Mouse (Mus musculus) MEL (cell line): Measurements from ENCODE around the gene Dnajc4.

Experiments used
- POLR2AphosphoS5 ChIP-seq: IDR thresholded peaks from 2 replicates; pipeline ENCODE4 v1.6.1; 2012; ENCODE audit warnings: low read depth, borderline replicate concordance, mild to moderate bottlenecking, inconsistent platforms, low read length, moderate library complexity, mixed read lengths
- ZC3H11A ChIP-seq: IDR thresholded peaks from 2 replicates; pipeline ENCODE4 v1.6.1; 2012; ENCODE audit warnings: low read depth, mild to moderate bottlenecking, inconsistent platforms, low read length, improper control_type of control experiment

- TF ChIP-seq POLR2AphosphoS5 (no peak), ZC3H11A (no peak)
Measured at GRCm38 (mm10) chr19:7012426-7012825, 20.1 kb upstream of the Dnajc4 start.
